Mouse (Mus musculus) erythroblast, embryonic 14.5 days (primary cell): ENCODE measurements around the gene Mogs.

Experiments used
- GATA1 ChIP-seq: IDR thresholded peaks from 2 replicates; pipeline ENCODE4 v1.6.1; 2012; ENCODE audit warnings: low read length, inconsistent platforms, mixed read lengths
- TAL1 ChIP-seq: IDR thresholded peaks from 3 replicates; pipeline ENCODE4 v1.6.1; 2012; ENCODE audit warnings: low read length, inconsistent platforms, mixed read lengths

GRCm38 (mm10) chr6:83108762-83109668, 6.3 kb upstream of the Mogs start, which contains the start of gene Mrpl53:
- TF ChIP-seq TAL1: no peak
- TF ChIP-seq GATA1: no peak
